Mouse (Mus musculus) common myeloid progenitor, adult 5-6 weeks (primary cell): ENCODE results near the gene Otx2. TPM values are rescaled to one million over a fixed set of nuclear protein-coding genes. Genes with fewer than 3 reads are reported as not detected.

ENCODE experiments used
- ATAC-seq: replicated peaks from 2 replicates; pipeline ENCODE4 v1.8.0; 2016; ENCODE audit warnings: low read depth, mild to moderate bottlenecking, moderate TSS enrichment, inconsistent platforms; ENCODE audit not compliant: poor library complexity, severe bottlenecking
- total RNA-seq: library from RNA; stranded (forward); fragments of 200-1000, 187-1606 nt; gene quantifications from 2 replicates; pipeline ENCODE4 v1.2.3, GENCODE M21; 2017

Otx2 gene
- total RNA-seq = not detected in 2 replicates

DNA sequence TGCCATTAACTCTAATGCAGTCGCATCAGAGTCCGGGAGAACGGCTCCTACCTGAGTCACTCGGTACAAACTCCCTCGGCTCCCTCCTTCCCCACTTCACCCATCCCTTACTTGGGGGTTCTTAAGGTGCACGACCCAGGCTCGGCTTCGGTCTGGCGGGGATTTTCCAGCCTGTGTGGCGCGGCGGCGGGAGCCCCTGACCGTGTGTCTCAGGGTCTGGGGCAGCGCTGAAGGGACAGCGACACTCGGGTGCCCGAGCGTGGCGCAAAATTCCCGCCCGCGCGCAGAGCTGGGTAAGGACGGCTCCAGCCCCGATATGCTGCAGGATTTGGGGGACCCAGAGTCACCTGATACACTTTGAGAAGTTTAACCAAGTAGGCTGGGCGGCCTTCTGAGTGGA is at the start of gene Otx2:
Gene Otx2, minus strand, starts transcription at position 279 of the 400 bp plus-strand sequence.
- no peak for ATAC-seq

DNA sequence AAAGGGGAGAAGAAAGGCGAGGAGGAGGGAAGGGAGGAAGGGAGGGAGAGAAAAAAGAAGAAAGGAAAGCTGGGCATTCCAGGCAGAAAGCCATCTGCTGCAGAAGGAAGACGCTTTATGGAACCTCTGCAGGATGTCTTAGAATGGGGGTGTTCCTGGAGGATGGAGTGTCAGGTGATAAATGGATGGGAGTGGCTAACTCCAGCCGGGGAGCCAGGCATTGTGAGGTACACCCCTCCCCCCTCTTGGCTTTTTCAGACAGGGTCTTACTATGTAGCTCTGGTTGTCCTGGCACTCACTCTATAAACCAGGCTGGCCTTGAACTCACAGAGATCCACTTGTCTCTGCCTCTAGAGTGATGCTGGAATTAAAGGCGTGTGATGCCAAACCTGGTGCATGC is 49.1 kb upstream of the Otx2 start:
- no peak for ATAC-seq

DNA sequence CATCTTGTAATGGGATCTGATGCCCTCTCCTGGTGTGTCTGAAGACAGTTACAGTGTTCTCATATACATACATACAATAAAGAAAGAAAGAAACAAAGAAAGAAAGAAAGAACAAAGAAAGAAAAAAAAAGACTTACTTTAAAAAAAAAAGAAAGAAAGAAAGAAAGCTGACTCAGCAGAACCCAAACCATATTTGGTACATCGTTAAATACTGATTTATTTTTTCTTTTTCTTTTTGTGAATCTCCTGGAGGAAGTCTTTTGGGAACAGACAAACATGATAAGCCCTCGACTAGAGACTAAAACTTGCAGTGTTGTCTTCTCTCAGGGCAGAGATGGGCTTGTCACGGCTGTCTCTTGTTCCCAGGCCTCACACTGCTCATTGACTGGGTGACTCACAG is 45.7 kb upstream of the Otx2 start:
- no peak for ATAC-seq

DNA sequence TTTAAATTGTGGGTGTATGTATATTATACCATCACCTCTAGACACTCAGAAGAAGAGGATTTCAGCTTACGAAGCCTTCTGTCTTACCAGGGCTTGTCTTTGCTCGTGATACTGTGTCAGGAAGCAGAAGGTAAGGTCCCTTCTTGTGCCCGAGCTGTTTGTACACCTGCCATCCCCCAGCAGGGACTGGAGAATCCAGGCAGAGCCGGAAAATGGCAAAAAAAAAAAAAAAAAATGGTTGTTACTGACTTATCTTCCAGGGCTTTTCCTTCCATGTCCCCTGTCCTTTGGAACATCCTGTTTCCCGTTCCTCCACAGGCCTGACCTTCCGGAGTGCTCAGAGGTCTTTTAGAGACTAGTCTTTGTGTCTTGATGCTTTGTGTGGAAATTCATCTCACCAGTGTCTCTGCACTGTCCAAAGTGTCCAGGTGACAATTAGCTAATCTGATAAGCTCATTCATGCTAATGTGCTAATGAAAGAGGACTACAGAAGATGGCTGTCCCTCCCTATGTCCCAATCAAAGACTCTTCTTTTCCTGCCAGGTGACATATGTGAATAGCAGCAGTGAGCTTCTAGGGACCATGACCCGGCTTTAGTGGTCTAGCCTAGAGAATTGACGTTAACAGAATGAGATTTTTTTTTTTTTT is 44.1 kb upstream of the Otx2 start:
- no peak for ATAC-seq

DNA sequence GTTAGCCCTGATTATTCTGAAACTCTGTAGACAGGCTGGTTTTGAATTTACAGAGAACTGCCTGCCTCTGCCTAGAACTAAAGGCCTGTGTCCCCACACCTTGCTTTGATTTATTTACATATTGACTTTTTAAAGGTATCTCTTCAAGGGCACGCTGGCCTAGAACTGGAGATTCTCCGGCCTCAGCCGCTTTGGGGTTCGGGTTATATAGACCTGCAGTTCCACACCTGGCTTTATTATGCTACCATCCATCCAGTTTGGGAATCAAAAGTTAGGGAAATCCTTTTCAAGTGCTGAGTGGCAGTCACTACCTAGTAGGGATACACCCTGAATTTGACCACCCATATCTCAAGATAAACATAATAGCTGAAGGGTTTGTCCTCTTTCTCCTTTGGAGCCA is 42.8 kb upstream of the Otx2 start:
- no peak for ATAC-seq

DNA sequence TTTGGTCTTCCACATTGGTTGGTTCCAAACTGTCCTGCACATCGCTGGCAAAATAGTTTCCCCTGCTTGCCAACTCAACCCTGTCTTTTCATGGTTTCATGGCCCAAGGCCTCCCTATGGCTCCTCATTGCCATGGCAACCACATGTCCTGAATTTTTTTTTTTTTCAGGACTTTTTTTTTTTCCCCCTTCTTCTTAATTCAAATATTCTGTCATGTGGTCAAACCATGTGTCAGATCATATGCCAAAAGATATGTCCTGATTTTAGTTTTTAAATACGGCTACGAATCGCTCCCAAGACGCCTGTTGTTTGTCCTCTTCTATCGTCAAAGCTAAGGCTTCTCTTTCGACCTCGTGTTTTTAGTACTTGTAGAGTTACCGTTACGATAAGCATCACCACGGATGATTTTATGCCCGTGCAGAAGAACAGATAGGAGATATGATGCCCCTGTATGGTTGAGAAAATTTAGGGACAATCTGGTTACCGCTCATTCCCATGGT is 37.3 kb upstream of the Otx2 start:
- no peak for ATAC-seq

DNA sequence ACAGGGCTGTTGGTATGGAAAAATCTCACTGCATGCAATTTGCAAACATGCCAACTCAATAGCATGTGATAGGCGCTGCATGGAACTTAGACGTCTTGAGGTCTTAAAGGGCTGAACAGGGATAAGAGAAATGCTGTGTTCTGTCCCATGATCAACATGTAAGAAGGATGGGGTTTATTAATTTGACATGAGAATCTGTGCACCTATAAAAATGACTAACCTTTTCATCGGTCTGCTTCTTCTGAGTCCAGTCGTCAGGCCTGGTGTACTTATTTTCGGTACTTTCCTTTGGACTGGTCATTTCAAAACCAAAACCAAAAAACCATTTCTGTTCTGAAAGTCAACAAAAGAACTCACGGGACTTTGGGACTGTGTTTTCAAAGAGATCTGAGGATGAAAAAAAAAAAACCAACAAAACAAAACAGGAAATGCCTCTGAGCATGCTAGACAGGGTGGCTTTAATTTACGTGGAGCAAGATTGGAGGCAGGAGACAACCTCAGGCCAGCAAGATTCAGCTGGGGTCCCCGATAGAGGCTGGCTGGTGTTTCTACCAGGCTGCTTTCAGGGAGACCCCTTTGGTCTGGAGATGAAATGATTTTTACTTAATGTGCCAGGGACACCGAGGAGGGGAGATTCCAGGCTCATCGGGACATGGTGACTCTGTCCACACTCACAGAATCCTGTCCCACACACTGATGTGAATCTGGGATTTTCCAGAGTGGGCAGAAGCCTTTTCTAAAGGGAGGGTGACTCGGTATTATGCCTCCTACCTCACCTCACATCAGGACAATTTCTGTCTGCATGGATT is 36.6 kb upstream of the Otx2 start:
- ATAC-seq = no peak

DNA sequence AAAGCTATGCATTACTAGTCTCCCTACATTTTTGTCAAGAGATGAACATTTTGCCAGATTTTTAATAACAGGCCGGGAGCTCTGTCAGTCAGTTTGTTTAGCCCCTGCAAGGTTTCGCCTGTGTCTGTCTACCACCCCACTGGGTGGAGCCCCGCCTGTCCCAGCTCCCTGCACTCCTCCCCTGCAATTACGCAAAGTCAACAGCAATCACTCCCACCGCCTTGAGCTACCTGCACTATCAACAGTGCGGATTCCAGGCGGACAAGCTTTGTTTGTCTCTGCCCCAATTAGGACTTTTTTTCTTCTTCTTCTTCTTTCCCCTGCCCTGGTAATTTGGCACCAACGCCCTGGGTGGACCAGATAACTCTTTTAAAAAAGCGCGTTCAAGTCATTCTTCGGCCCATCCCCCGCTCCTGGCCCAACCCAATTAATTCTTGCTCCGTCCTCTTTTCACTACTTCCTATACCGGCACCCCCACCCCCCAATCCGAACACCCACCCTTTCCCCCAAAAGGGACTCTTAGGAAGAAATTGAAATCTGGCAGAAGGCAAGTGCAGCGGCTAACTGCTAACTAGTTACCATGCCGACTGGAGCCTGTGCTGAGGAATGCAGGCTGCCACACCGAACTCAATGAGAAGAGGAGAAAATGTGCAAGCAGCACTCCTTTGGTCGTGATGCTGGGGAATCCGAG is 35.9 kb upstream of the Otx2 start:
- ATAC-seq = no peak

DNA sequence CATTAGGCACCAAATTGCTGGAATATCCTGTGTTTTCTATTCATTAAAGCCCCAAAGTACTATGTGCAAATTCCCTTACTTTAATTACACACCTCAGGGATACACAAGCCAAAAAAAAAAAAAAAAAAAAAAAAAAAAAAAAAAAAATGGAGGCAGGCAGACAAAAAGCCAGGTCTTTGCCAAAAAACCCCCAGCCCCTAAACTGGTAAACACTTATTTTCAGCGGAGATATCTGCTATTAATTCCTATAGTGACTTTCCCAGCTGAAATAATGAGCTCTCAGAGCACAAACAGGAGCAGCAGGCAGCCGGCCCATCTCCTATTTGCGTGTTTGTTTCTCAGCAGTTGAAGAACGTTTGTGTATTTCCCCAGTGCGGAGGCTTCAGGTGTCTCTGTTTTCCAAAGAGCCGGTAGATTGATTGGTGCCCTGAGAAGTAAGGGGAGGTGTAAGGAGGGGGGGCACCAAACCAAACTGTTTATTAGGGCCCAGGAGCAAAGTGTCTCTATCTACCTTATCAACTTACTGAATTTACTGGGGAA is 34.3 kb upstream of the Otx2 start:
- no peak for ATAC-seq

DNA sequence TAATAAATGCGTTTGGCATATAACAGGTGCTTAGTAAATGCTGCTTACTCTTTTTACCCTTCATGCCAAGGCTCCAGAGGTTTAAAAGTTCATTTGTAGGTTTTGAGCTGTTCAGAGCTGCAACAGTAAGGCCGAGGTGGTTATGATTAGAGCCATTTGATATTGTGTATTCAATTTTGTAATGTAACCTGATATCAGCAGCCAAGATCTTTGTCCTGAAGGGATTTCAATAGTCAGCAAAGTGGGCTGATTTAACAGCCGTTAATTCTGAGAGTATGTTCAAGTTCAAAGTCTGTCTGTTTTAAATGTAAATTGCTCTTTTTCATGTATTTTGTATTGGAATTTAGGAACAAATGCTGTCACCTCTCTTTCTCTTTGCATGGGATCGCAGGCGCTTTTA is 33.8 kb upstream of the Otx2 start:
- ATAC-seq = no peak

DNA sequence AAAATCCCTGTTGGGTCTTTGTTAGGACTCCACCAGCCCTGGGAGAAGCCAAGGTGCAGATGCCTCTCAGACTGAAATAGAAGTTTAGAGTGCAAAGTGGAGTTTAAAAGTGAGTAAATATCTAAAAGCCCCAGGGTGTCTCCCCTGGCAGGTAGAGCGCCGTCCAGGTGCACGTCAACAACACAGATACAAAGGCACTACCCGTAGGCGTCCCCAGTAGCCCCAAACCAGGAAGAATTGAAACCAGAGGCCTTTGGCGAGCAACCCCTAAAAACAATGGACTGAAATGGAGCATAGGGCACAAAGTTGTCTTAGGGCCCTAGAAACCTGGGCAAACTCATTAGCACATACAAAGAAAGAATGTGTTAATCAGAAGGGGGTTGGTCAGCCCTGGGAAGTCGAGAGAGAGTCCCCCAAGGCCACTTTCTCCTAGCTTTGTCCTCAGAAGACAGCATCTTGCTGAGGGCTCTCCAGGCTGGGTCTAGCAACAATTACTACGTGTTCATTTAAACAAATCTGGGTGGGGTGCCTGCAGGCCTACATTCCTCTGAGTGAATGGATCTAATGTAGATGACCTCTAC is 27.3 kb upstream of the Otx2 start:
- no peak for ATAC-seq

DNA sequence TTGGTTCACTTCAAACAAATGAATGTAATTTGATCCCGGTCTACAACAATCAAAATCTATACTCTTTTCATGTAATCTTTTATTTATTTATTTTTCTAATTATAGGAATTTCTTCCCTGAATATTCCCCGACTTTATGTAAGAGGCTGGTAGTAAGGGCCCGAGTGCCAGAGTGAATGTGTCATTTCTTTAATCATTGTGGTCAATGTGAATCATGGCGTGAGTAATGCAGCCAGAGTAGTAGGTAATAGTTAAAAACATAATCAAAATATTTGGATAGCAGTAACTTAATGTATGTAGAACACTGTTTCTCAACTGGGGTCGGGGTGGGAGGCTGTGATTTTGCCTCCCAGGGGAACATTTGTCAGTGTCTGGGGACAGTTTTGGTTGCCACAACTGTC is 6.0 kb upstream of the Otx2 start:
- ATAC-seq = no peak

DNA sequence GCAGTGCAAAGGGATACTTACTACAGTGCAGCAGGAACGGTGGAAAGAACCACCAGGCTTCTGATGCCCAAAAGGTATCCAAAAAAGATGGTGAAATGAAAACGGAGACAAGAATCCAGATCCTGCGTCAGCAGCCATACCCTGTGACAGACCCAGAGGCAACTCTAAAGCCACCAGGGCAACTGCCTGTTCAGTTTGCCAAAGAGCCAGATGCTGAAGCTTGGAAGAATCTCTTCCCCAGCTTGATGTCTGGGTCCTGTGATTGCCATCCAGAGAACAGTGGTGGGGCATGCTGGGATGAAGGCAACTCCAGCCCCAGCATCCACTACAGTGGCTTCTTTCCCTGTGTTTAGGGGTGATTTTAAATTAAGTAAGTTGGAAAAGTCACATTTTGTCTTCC is 5.1 kb upstream of the Otx2 start:
- ATAC-seq = no peak

DNA sequence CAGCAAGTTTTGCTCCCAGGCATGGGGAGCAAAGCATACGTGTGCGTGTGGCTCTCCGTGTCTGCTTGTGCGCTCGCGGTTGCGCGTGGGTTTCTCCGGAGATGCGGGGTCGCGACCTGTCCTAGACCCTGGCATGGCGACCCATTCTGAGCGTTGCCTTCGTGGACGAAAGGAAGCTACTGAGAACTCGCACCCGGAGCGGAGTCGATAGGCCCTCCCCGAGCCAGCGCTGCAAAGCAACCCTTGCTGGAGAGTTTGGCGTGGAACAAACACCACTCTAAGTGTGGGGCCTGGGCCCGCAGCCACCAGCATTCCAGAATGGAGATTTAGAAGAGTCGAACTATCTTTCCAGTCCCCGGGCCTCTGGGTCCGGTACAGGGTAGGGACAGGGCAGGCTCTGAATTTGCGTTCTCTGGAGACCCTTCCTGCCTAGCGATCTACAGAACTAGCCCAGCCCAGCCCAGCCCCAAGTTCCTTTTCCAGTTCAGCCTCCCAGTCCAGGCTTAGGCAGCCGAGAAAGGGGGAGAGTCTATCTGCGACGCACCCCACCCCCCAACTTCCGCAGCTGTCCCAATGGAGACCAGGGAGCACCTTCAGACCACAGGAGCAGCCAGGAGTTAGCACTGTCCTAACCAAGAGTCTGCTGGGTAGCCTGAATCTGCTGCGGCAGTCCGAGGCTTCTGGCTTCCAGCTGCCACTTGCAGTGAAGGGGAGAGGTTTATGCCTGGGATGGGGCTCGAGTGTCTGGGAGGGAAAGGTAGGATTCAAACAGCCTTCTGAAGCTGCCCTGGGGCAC is 615 bp upstream of the Otx2 start:
- ATAC-seq = no peak

DNA sequence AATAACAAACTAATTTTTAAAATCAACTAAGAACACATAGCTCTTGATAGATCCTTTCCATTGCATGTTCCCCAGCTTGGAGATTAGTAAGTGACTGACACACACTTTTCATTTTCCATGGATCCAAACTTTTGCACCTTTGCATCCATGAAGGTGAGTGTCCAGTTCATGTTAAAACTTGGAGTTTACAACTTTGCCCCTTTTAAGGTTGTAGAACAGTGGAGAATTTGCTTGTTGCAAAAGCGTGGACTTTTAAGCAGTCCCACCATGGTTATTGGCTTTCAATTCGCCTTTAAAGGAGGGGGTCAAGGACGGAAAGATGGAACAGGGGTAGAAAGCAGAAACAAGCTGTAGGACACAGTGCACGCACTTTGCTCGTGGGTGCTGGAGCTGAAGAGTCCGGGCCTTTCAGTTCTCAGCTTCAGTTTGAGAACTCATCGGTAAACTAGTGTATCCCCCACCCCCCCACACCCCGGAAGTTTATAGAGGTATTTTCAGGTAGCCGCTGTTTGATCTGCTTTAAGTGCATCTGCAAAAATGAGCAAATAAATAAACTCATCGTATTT is 925 bp downstream of the Otx2 start:
- ATAC-seq = no peak

DNA sequence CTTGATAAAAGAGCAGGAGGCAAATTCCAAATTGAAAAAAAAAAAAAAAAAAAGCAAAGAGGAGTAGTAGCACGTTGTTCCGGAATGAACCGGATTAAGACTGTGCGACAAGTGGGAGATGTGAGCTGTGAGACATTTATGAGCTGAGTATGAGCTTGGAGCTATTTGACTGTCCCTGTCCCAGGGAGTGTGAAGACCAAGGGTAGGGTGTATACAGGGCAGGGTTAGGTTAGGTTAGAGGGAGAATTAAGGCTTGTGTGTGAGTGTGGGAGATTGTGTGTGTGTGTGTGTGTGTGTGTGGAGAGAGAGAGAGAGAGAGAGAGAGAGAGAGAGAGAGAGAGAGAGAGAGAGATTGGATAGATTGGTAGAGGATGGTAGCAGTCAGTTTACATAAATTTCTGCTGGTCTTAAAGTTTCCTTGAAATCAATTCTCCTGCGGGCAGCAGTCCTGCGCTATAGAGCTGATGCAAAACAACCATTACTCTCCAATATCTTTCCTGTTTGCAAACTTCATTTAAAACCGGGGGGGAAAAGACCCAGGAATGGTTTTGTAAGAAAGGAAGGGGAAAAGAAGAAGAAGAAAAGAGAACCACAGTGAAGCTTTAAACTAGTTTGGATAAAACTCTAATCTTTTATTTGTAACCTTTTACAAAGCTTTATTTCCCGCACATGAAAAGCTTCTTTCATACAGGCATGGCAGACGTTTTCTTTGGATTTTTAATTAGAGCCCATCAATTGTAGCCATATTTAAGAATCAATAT is 2.0 kb downstream of the Otx2 start:
- no peak for ATAC-seq

DNA sequence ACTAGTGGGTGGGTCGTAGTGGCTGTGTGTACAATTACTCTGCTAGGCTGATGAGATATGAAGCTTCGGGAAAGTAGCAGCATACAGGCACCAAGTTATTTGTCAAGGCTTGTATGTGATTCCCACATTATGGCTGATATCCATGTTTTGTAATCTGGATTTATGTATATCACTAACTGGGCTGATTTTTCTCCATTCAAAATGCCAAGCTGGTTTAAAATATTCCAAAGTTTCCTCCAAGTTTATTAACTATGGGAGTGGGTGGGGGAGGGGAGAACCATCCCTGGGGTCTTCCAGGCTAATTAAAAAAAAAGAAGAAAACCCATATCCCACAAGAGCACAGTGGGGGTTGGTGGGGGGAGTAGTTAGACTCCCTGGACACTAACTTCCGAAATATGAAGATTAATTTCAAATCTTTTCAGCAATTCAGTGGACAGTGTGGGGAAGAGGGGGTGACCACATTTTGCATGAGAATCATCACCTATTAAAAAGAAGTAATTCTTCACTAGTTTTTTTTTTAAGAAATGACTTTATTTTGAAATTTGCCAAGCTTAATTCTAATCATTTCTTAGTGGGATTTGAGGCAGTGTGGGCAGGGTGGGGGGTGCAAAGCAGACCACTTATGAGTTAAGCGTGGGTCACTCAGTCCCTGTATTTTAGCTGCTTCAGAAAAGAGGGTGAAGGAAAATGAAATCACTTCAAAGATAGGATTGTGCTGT is 2.7 kb downstream of the Otx2 start:
- ATAC-seq = no peak

DNA sequence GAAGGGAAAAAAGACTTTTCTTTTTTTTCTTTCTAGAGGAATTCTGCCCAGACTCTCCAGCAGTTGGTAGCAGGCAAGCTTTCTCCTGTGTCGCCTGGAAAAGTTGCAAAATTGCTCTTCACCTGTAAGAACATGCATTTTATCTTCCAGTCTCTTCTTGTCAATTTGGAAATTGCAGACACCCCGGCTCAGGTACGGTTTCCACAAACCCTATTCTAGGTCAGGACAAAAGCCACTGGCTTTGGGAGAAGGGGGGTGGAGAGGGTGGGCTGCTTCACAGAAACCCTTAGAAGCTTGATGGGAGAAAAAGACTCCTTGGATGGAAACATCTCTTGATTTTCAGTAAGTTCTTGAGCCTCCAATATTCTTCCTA is 3.4 kb downstream of the Otx2 start:
- no peak for ATAC-seq
